Mouse (Mus musculus): ENCODE data around the gene H2al1h. TPM values are rescaled to one million over a fixed set of nuclear protein-coding genes. Genes with fewer than 3 reads are reported as not detected.

Gene H2al1h
- polyA plus RNA-seq, 1 experiment from 2014 or later: not detected

GRCm38 (mm10) chrX:11346756-11347155 is 25.5 kb downstream of the H2al1h start:
- WGBS: 92% methylated on average over 3 of the region's 3 CpGs
- no peaks in the 10 kb centered on the region for H3K27me3 ChIP-seq (ENCODE audit: insufficient read depth, low read length)
- DNase-seq (ENCODE audit: low spot score): no peak
- no peak overlapping the region for H3K4me3 ChIP-seq (replicated peaks; ENCODE audit: low read depth, low read length)
- H3K36me3 ChIP-seq (ENCODE audit: insufficient read depth, low read length): no peaks in the 10 kb centered on the region
- ATAC-seq (replicated peaks; ENCODE audit: low FRiP score, low read depth): no peak
- H3K9me3 ChIP-seq (replicated peaks; ENCODE audit: low read length): no peaks in the 10 kb centered on the region
- no peak for TF ChIP-seq CTCF (IDR thresholded peaks at IDR 0.05; ENCODE audit: low read depth)
- H3K4me1 ChIP-seq (replicated peaks; ENCODE audit: insufficient read depth, low read length): no peaks in the 10 kb centered on the region
- no peak overlapping the region for H3K4me2 ChIP-seq (ENCODE audit: low read length)
- H3K9ac ChIP-seq (ENCODE audit: low read depth, low read length): no peak overlapping the region
- H3K27ac ChIP-seq: no peak overlapping the region

GRCm38 (mm10) chrX:11360823-11361222 is 39.5 kb downstream of the H2al1h start:
- H3K27me3 ChIP-seq (ENCODE audit: insufficient read depth, low read length): no peaks in the 10 kb centered on the region
- no peak overlapping the region for H3K27ac ChIP-seq
- no peak overlapping the region for H3K4me3 ChIP-seq (replicated peaks; ENCODE audit: low read depth, low read length)
- no peak for DNase-seq (ENCODE audit: low spot score)
- no peak overlapping the region for H3K4me2 ChIP-seq (ENCODE audit: low read length)
- no peak overlapping the region for H3K9ac ChIP-seq (ENCODE audit: low read depth, low read length)
- no peaks in the 10 kb centered on the region for H3K4me1 ChIP-seq (replicated peaks; ENCODE audit: insufficient read depth, low read length)
- no peak for ATAC-seq (replicated peaks; ENCODE audit: low FRiP score, low read depth)
- H3K9me3 ChIP-seq (replicated peaks; ENCODE audit: low read length): no peaks in the 10 kb centered on the region
- no peak for TF ChIP-seq CTCF (IDR thresholded peaks at IDR 0.05; ENCODE audit: low read depth)
- H3K36me3 ChIP-seq (ENCODE audit: insufficient read depth, low read length): no peaks in the 10 kb centered on the region
- WGBS: 82% methylated on average over 6 of the region's 6 CpGs

- Histone ChIP-seq H3K4me3 (replicated peaks; ENCODE audit: low read depth, low read length) (no peak overlapping the region), H3K27ac (no peak overlapping the region), H3K4me2 (ENCODE audit: low read length) (no peak overlapping the region), H3K36me3 (ENCODE audit: insufficient read depth, low read length) (no peaks in the 10 kb centered on the region), H3K4me1 (replicated peaks; ENCODE audit: insufficient read depth, low read length) (no peaks in the 10 kb centered on the region), H3K9ac (ENCODE audit: low read depth, low read length) (no peak overlapping the region), H3K9me3 (replicated peaks; ENCODE audit: low read length) (no peaks in the 10 kb centered on the region), H3K27me3 (ENCODE audit: insufficient read depth, low read length) (no peaks in the 10 kb centered on the region)
- DNase-seq (ENCODE audit: low spot score) (no peak), ATAC-seq (replicated peaks; ENCODE audit: low FRiP score, low read depth) (no peak)
- TF ChIP-seq CTCF (IDR thresholded peaks at IDR 0.05; ENCODE audit: low read depth): no peak
- WGBS: 81% methylated on average over 2 of the region's 2 CpGs
Observed at GRCm38 (mm10) chrX:11361261-11361660, 40.0 kb downstream of the H2al1h start.

GRCm38 (mm10) chrX:11363890-11364289 is 42.6 kb downstream of the H2al1h start:
- no peak overlapping the region for H3K9ac ChIP-seq (ENCODE audit: low read depth, low read length)
- no peaks in the 10 kb centered on the region for H3K27me3 ChIP-seq (ENCODE audit: insufficient read depth, low read length)
- no peaks in the 10 kb centered on the region for H3K4me1 ChIP-seq (replicated peaks; ENCODE audit: insufficient read depth, low read length)
- H3K4me3 ChIP-seq (replicated peaks; ENCODE audit: low read depth, low read length): no peak overlapping the region
- TF ChIP-seq CTCF (IDR thresholded peaks at IDR 0.05; ENCODE audit: low read depth): no peak
- WGBS: 63% methylated on average over 6 of the region's 6 CpGs
- DNase-seq (ENCODE audit: low spot score): no peak
- no peaks in the 10 kb centered on the region for H3K36me3 ChIP-seq (ENCODE audit: insufficient read depth, low read length)
- no peak overlapping the region for H3K27ac ChIP-seq
- no peak for ATAC-seq (replicated peaks; ENCODE audit: low FRiP score, low read depth)
- H3K9me3 ChIP-seq (replicated peaks; ENCODE audit: low read length): no peaks in the 10 kb centered on the region
- no peak overlapping the region for H3K4me2 ChIP-seq (ENCODE audit: low read length)

- H3K4me2 ChIP-seq (ENCODE audit: low read length): no peak overlapping the region
- no peaks in the 10 kb centered on the region for H3K36me3 ChIP-seq (ENCODE audit: insufficient read depth, low read length)
- no peaks in the 10 kb centered on the region for H3K27me3 ChIP-seq (ENCODE audit: insufficient read depth, low read length)
- no peaks in the 10 kb centered on the region for H3K9me3 ChIP-seq (replicated peaks; ENCODE audit: low read length)
- WGBS: 67% methylated on average over 12 of the region's 12 CpGs
- no peak for TF ChIP-seq CTCF (IDR thresholded peaks at IDR 0.05; ENCODE audit: low read depth)
- ATAC-seq (replicated peaks; ENCODE audit: low FRiP score, low read depth) (no peak), DNase-seq (ENCODE audit: low spot score) (no peak)
- H3K9ac ChIP-seq (ENCODE audit: low read depth, low read length): no peak overlapping the region
- H3K27ac ChIP-seq: no peak overlapping the region
- H3K4me1 ChIP-seq (replicated peaks; ENCODE audit: insufficient read depth, low read length): no peaks in the 10 kb centered on the region
- H3K4me3 ChIP-seq (replicated peaks; ENCODE audit: low read depth, low read length): no peak overlapping the region
Observed at GRCm38 (mm10) chrX:11365151-11365550, 43.9 kb downstream of the H2al1h start.

Other genes with a start within 250 kb of the H2al1h start
- not detected in 2 replicates for gene H2al1a, start 22.2 kb upstream of the H2al1h start, polyA plus RNA-seq (2015; fragmentation: Nextera tagmentation; extraction: Ambion mirVana)
- gene H2al1b, start 19.1 kb upstream of the H2al1h start, polyA plus RNA-seq (2015; fragmentation: Nextera tagmentation; extraction: Ambion mirVana): not detected in 2 replicates
- not detected in 2 replicates for gene H2al1c, start 15.8 kb upstream of the H2al1h start, polyA plus RNA-seq (2015; fragmentation: Nextera tagmentation; extraction: Ambion mirVana)
- gene H2al1d, start 12.7 kb upstream of the H2al1h start, polyA plus RNA-seq (2015; fragmentation: Nextera tagmentation; extraction: Ambion mirVana): not detected in 2 replicates
- gene H2al1e, start 9.6 kb upstream of the H2al1h start, polyA plus RNA-seq (2015; fragmentation: Nextera tagmentation; extraction: Ambion mirVana): not detected in 2 replicates
- gene H2al1f, start 6.3 kb upstream of the H2al1h start, polyA plus RNA-seq (2015; fragmentation: Nextera tagmentation; extraction: Ambion mirVana): not detected in 2 replicates
- gene H2al1g, start 3.2 kb upstream of the H2al1h start, polyA plus RNA-seq (2015; fragmentation: Nextera tagmentation; extraction: Ambion mirVana): not detected in 2 replicates
- not detected in 2 replicates for gene H2al1i, start 3.2 kb downstream of the H2al1h start, polyA plus RNA-seq (2015; fragmentation: Nextera tagmentation; extraction: Ambion mirVana)
- gene H2al1j, start 6.3 kb downstream of the H2al1h start, polyA plus RNA-seq (2015; fragmentation: Nextera tagmentation; extraction: Ambion mirVana): not detected in 2 replicates

Data from kidney, postnatal 0 days (tissue).